Mouse (Mus musculus) ES-E14 (cell line): Measurements from ENCODE around the gene Kcnk2.

Experiments used
- CHD2 ChIP-seq: IDR thresholded peaks from 2 replicates; pipeline ENCODE4 v1.6.1; 2014; ENCODE audit warnings: mild to moderate bottlenecking, low read depth, low read length, inconsistent platforms
- MAFK ChIP-seq: IDR thresholded peaks from 2 replicates; pipeline ENCODE4 v1.6.1; 2014; ENCODE audit warnings: mild to moderate bottlenecking, low read depth, low read length, inconsistent platforms; ENCODE audit not compliant: insufficient read depth
- ZC3H11A ChIP-seq: IDR thresholded peaks from 2 replicates; pipeline ENCODE4 v1.6.1; 2012; ENCODE audit warnings: low read depth, mild to moderate bottlenecking, inconsistent platforms, low read length, borderline replicate concordance
- ZNF384 ChIP-seq: IDR thresholded peaks from 2 replicates; pipeline ENCODE4 v1.6.1; 2012; ENCODE audit warnings: low read depth, low read length, inconsistent platforms

DNA sequence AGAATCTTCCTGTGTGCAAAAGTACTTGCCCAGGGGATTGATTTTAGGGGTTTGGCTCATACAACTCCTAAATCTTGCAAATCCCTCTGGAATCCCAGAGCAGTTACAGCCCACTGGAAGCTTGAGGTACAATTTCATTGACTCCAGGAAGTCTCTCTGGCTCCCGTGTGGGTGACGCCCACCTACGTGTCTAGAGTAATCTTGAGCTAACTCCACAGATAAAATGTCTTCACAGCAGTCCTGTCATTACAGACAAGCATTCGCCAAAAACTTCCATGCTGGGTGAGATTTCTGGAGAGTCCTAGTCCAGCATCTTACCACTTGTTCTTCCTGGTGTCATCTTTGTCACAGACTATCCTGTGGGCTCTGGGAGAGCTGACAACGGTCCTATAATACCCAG lies 56.9 kb downstream of the Kcnk2 start:
- TF ChIP-seq MAFK (no peak), ZC3H11A (no peak), ZNF384 (no peak), CHD2 (no peak)
